Mouse (Mus musculus) embryonic facial prominence, embryonic 12.5 days (tissue): ENCODE data around the gene Lax1. TPM values are rescaled to one million over a fixed set of nuclear protein-coding genes. Genes with fewer than 3 reads are reported as not detected.
A peak's percentile ranks its signal among the peaks of the same experiment; 100 is the strongest.
"Not testable (repeated sequence)": the region's sequence is repeated elsewhere in the genome, so short reads cannot be mapped to it uniquely, and the experiment has no call there.

Source experiments
- ATAC-seq: fragments of 200-750 bp; cut with Nextera tagmentation; 2 replicates; pipeline ENCODE4 v1.8.0; 2017; ENCODE audit not compliant: insufficient number of reproducible peaks, insufficient read depth, low FRiP score, low TSS enrichment
- H3K27ac ChIP-seq: fragments of 300-500 bp; sonication (generic); 2 replicates; pipeline ENCODE4 v1.5.1; 2016; ENCODE audit warnings: mild to moderate bottlenecking
- H3K27me3 ChIP-seq: fragments of 300-500 bp; sonication (generic); 2 replicates; pipeline ENCODE4 v1.6.1; 2016; ENCODE audit warnings: mild to moderate bottlenecking, moderate library complexity
- H3K36me3 ChIP-seq: fragments of 300-500 bp; sonication (generic); 2 replicates; pipeline ENCODE4 v1.6.1; 2016; ENCODE audit warnings: mild to moderate bottlenecking
- H3K4me1 ChIP-seq: fragments of 300-500 bp; sonication (generic); 2 replicates; pipeline ENCODE4 v1.6.1; 2016
- H3K4me2 ChIP-seq: fragments of 300-500 bp; sonication (generic); replicated peaks from 2 replicates; pipeline ENCODE4 v1.6.1; 2016; ENCODE audit warnings: mild to moderate bottlenecking, moderate library complexity
- H3K4me3 ChIP-seq: fragments of 300-500 bp; sonication (generic); 2 replicates; pipeline ENCODE4 v1.5.1; 2016; ENCODE audit warnings: mild to moderate bottlenecking
- H3K9ac ChIP-seq: fragments of 300-500 bp; sonication (generic); 2 replicates; pipeline ENCODE4 v1.6.1; 2016; ENCODE audit warnings: mild to moderate bottlenecking, moderate library complexity
- H3K9me3 ChIP-seq: fragments of 300-500 bp; sonication (generic); 2 replicates; pipeline ENCODE4 v1.6.1; 2016; ENCODE audit warnings: mild to moderate bottlenecking, moderate library complexity
- WGBS: fragments of 180-500 bp; shearing (Covaris S2); methylation state at CpG from one replicate; pipeline ENCODE4 v1.1.7; 2016; 5-methylcytosine and 5-hydroxymethylcytosine counted together
- polyA plus RNA-seq: library from polyadenylated mRNA; unstranded; fragments of >200 nt; fragmentation: Nextera tagmentation; extraction: Ambion mirVana; gene quantifications from 2 replicates; pipeline ENCODE4 v1.2.1, GENCODE M21; 2016

The Lax1 gene
- polyA plus RNA-seq, 1 experiment from 2014 or later: 1.3 TPM

- Histone ChIP-seq H3K4me2 (no peak overlapping the region), H3K27me3 (no peaks in the 10 kb centered on the region), H3K9me3 (no peaks in the 10 kb centered on the region), H3K4me3 (no peak overlapping the region), H3K36me3 (peaks cover 29% of the 10 kb centered on the region), H3K9ac (no peak overlapping the region), H3K4me1 (peaks cover 28% of the 10 kb centered on the region), H3K27ac (no peak overlapping the region)
- no peak for ATAC-seq
- 40% methylated on average over 6 of the region's 6 CpGs for WGBS
Measured at GRCm38 (mm10) chr1:133711376-133711775, 21.5 kb upstream of the Lax1 start.

- Histone ChIP-seq H3K36me3 (peaks cover 30% of the 10 kb centered on the region), H3K9ac (no peak overlapping the region), H3K4me2 (no peak overlapping the region), H3K9me3 (no peaks in the 10 kb centered on the region), H3K27me3 (no peaks in the 10 kb centered on the region), H3K4me3 (no peak overlapping the region), H3K4me1 (peaks cover 28% of the 10 kb centered on the region), H3K27ac (peak overlapping the region; percentile 11; the same call in 1 of the 2 replicates)
- 62% methylated on average over 6 of the region's 6 CpGs for WGBS
- no peak for ATAC-seq
Measured at GRCm38 (mm10) chr1:133710895-133711294, 21.0 kb upstream of the Lax1 start.

- no peak overlapping the region for H3K9ac ChIP-seq
- H3K4me3 ChIP-seq: no peak overlapping the region
- H3K4me1 ChIP-seq: peaks cover 28% of the 10 kb centered on the region
- no peak for ATAC-seq
- 65% methylated on average over 3 of the region's 3 CpGs for WGBS
- H3K27ac ChIP-seq: no peak overlapping the region
- H3K4me2 ChIP-seq: no peak overlapping the region
- no peaks in the 10 kb centered on the region for H3K9me3 ChIP-seq
- H3K36me3 ChIP-seq: peaks cover 30% of the 10 kb centered on the region
- no peaks in the 10 kb centered on the region for H3K27me3 ChIP-seq
Measured at GRCm38 (mm10) chr1:133709292-133709691, 19.4 kb upstream of the Lax1 start.

- ATAC-seq, H3K27ac ChIP-seq, H3K9ac ChIP-seq, H3K4me3 ChIP-seq, H3K4me1 ChIP-seq, H3K4me2 ChIP-seq, H3K9me3 ChIP-seq, H3K27me3 ChIP-seq: not testable (repeated sequence)
- peaks cover 25% of the 10 kb centered on the region for H3K36me3 ChIP-seq
- WGBS: 7% methylated on average over 1 of the region's 2 CpGs
Measured at GRCm38 (mm10) chr1:133701824-133702223, 11.9 kb upstream of the Lax1 start.

- Histone ChIP-seq H3K27me3 (no peaks in the 10 kb centered on the region), H3K27ac (no peak overlapping the region), H3K9ac (no peak overlapping the region), H3K9me3 (no peaks in the 10 kb centered on the region), H3K4me2 (no peak overlapping the region), H3K4me3 (no peak overlapping the region), H3K36me3 (no peaks in the 10 kb centered on the region), H3K4me1 (peaks cover 27% of the 10 kb centered on the region)
- ATAC-seq: no peak
- 93% methylated on average over 12 of the region's 12 CpGs for WGBS
Measured at GRCm38 (mm10) chr1:133697935-133698620, 8.2 kb upstream of the Lax1 start.

GRCm38 (mm10) chr1:133695901-133696300 is 6.0 kb upstream of the Lax1 start:
- Histone ChIP-seq H3K4me3 (no peak overlapping the region), H3K4me2 (no peak overlapping the region), H3K36me3 (no peaks in the 10 kb centered on the region), H3K27me3 (no peaks in the 10 kb centered on the region), H3K4me1 (peaks cover 27% of the 10 kb centered on the region), H3K27ac (peak overlapping the region; percentile 83), H3K9ac (no peak overlapping the region), H3K9me3 (no peaks in the 10 kb centered on the region)
- 34% methylated on average over 7 of the region's 7 CpGs for WGBS
- ATAC-seq: no peak; the same call in 1 of the 2 replicates

GRCm38 (mm10) chr1:133694876-133695275 is 5.0 kb upstream of the Lax1 start:
- no peak overlapping the region for H3K9ac ChIP-seq

GRCm38 (mm10) chr1:133694301-133694700 is 4.4 kb upstream of the Lax1 start:
- Histone ChIP-seq H3K4me2 (no peak overlapping the region), H3K4me3 (no peak overlapping the region), H3K27ac (peak overlapping the region; percentile 83), H3K36me3 (no peaks in the 10 kb centered on the region), H3K9me3 (no peaks in the 10 kb centered on the region), H3K27me3 (no peaks in the 10 kb centered on the region), H3K4me1 (peaks cover 35% of the 10 kb centered on the region), H3K9ac (no peak overlapping the region)
- no peak for ATAC-seq
- 0% methylated on average over 1 of the region's 1 CpGs for WGBS

More at GRCm38 (mm10) chr1:133694876-133695275, 5.0 kb upstream of the Lax1 start:
- 86% methylated on average over 1 of the region's 1 CpGs for WGBS
- ATAC-seq: no peak; the same call in 1 of the 2 replicates
- no peaks in the 10 kb centered on the region for H3K36me3 ChIP-seq
- H3K4me1 ChIP-seq: peaks cover 31% of the 10 kb centered on the region
- H3K27me3 ChIP-seq: no peaks in the 10 kb centered on the region
- no peak overlapping the region for H3K4me3 ChIP-seq
- peak overlapping the region; percentile 83 for H3K27ac ChIP-seq
- H3K4me2 ChIP-seq: no peak overlapping the region
- no peaks in the 10 kb centered on the region for H3K9me3 ChIP-seq

- Histone ChIP-seq H3K4me3 (no peak overlapping the region), H3K4me2 (no peak overlapping the region), H3K36me3 (no peaks in the 10 kb centered on the region), H3K9me3 (no peaks in the 10 kb centered on the region), H3K9ac (no peak overlapping the region), H3K27ac (no peak overlapping the region), H3K27me3 (no peaks in the 10 kb centered on the region), H3K4me1 (peaks cover 35% of the 10 kb centered on the region)
- ATAC-seq: no peak
- WGBS: 62% methylated on average over 11 of the region's 11 CpGs
Measured at GRCm38 (mm10) chr1:133693536-133694114, 3.7 kb upstream of the Lax1 start.

- peaks cover 35% of the 10 kb centered on the region for H3K4me1 ChIP-seq
- no peak for ATAC-seq
- no peak overlapping the region for H3K27ac ChIP-seq
Measured at GRCm38 (mm10) chr1:133692195-133692594, 2.3 kb upstream of the Lax1 start.

GRCm38 (mm10) chr1:133691046-133691445 is 1.1 kb upstream of the Lax1 start:
- Histone ChIP-seq H3K27me3 (no peaks in the 10 kb centered on the region), H3K4me3 (no peak overlapping the region), H3K27ac (no peak overlapping the region), H3K36me3 (no peaks in the 10 kb centered on the region), H3K4me1 (peaks cover 28% of the 10 kb centered on the region), H3K9me3 (no peaks in the 10 kb centered on the region), H3K4me2 (no peak overlapping the region), H3K9ac (no peak overlapping the region)
- WGBS: 97% methylated on average over 6 of the region's 6 CpGs
- no peak for ATAC-seq

More at GRCm38 (mm10) chr1:133692195-133692594, 2.3 kb upstream of the Lax1 start:
- WGBS: 38% methylated on average over 4 of the region's 4 CpGs
- no peaks in the 10 kb centered on the region for H3K27me3 ChIP-seq
- no peak overlapping the region for H3K4me2 ChIP-seq
- no peak overlapping the region for H3K9ac ChIP-seq
- H3K36me3 ChIP-seq: no peaks in the 10 kb centered on the region
- no peak overlapping the region for H3K4me3 ChIP-seq
- no peaks in the 10 kb centered on the region for H3K9me3 ChIP-seq

- Histone ChIP-seq H3K4me1 (peaks cover 8% of the 10 kb centered on the region), H3K9ac (no peak overlapping the region), H3K4me3 (no peak overlapping the region), H3K27me3 (no peaks in the 10 kb centered on the region), H3K27ac (no peak overlapping the region), H3K36me3 (no peaks in the 10 kb centered on the region), H3K9me3 (no peaks in the 10 kb centered on the region), H3K4me2 (no peak overlapping the region)
- WGBS: 59% methylated on average over 7 of the region's 7 CpGs
- ATAC-seq: no peak
Measured at GRCm38 (mm10) chr1:133688301-133688700, 1.6 kb downstream of the Lax1 start.
